Mouse (Mus musculus): ENCODE measurements around the gene Btbd1. TPM values are rescaled to one million over a fixed set of nuclear protein-coding genes. Genes with fewer than 3 reads are reported as not detected.
A peak's percentile ranks its signal among the peaks of the same experiment; 100 is the strongest.
"Not testable (repeated sequence)": the region's sequence is repeated elsewhere in the genome, so short reads cannot be mapped to it uniquely, and the experiment has no call there.

Gene Btbd1
- total RNA-seq, 2 experiments from 2014 or later = 12.7 to 39.8 TPM

- ATAC-seq (replicated peaks; ENCODE audit: low FRiP score, poor library complexity, severe bottlenecking) = no peak
Observed at GRCm38 (mm10) chr7:81851706-81852105, 22.5 kb upstream of the Btbd1 start.

DNA sequence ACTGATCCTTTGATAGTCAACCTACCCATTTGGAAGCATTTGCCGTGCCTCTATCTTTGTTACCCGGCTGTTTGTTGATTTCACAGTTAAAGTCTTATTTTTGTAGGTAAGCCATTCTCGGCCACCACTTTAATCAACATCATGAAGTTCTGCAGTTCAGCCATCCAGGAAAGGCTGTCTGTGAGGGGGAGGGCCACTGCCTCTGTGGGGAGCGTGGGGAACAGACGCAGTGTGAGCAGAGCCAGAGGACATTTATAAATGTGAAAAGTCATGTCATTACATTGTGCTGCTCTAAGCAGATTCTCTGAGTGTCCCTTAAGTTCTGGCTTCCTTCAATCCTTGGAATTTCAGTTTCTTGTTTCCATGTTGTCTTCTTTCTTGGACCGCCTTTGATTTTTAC lies 20.9 kb upstream of the Btbd1 start:
- ATAC-seq (replicated peaks; ENCODE audit: low FRiP score, poor library complexity, severe bottlenecking) = no peak

GRCm38 (mm10) chr7:81849633-81850032 lies 20.4 kb upstream of the Btbd1 start:
- ATAC-seq (replicated peaks; ENCODE audit: low FRiP score, poor library complexity, severe bottlenecking) = no peak

- ATAC-seq (replicated peaks; ENCODE audit: low FRiP score, poor library complexity, severe bottlenecking) = no peak
Observed at GRCm38 (mm10) chr7:81849214-81849613, 20.0 kb upstream of the Btbd1 start.

- ATAC-seq (replicated peaks; ENCODE audit: low FRiP score, poor library complexity, severe bottlenecking) = no peak
Observed at GRCm38 (mm10) chr7:81847777-81848176, 18.5 kb upstream of the Btbd1 start.

GRCm38 (mm10) chr7:81847010-81847409 lies 17.8 kb upstream of the Btbd1 start:
- no peak for ATAC-seq (replicated peaks; ENCODE audit: low FRiP score, poor library complexity, severe bottlenecking)

- no peak for ATAC-seq (replicated peaks; ENCODE audit: low FRiP score, poor library complexity, severe bottlenecking)
Observed at GRCm38 (mm10) chr7:81846008-81846407, 16.8 kb upstream of the Btbd1 start.

DNA sequence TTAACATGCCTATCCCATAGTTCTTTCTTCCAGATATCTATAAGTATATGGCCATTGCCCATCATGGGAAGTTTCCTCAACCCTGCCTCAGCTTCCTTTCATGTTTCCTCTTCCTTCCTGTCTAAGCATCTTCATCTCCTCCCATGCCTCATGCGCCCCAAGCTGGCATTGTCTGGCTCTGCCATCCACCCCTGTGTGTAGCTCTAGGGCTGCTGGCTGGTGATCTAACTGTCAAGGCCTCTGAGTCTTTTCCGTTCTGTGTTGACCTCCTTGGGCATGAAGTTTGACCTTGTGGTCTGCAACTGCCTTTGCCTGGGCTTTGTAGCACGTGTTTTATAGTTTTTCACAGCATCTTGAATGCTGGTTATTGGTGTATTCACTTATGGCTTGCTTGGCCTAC lies 16.1 kb upstream of the Btbd1 start:
- no peak for ATAC-seq (replicated peaks; ENCODE audit: low FRiP score, poor library complexity, severe bottlenecking)

DNA sequence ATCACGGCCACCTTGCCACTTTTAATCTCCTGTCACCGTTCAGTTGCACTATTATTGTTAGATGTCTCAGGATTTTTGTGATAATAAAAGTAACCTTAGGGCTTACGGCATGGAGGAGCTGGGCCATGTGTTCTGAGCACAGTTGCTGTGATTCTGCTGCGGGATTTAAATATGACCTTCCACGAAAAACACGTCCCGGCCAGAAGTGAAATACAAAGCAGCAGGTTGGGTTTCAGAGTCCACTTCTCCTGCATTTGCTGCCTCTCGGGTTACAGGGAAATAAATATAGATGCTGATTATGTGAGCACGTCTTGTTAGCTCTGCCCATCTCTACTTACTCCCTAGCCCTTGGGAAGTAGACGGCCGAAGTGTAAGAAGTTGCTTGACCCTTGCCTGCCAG lies 15.6 kb upstream of the Btbd1 start:
- ATAC-seq (replicated peaks; ENCODE audit: low FRiP score, poor library complexity, severe bottlenecking) = no peak

DNA sequence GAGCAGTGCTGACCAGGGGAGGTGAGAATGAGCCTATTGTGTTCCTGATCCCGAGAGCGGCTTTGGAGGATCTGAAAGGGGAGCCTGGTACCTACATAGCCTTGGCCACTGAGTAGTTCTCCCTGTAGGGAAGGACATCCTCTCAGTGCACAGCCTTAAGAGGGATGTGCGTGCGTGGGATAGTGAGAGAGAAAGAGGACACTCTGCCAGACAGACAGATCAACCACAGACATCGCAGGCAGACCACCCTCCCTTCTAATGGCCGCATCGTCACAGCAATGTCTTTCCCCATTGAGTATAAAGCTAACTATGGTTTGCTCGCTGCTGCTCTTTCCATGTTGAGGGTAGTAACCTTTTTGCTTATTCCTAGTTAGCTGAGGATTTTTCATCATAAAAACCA lies 14.7 kb upstream of the Btbd1 start:
- ATAC-seq (replicated peaks; ENCODE audit: low FRiP score, poor library complexity, severe bottlenecking) = no peak

DNA sequence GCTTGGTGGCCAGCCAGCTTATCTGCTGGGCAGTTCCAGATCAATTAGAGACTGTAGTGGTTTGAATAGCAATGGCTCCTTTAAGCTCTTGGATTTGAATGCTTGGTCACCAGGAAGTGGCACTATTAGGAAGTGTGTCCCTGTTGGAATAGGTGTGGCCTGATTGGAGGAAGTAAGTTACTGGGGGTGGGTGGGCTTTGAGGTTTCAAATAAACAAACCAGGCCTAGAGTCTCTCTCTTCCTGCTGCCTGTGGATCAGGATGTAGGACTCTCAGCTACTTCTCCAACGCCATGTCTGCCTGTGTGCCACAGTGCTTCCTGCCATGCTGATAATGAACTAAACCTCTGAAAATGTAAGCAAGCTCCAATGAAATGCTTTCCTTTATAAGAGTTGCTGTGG lies 13.8 kb upstream of the Btbd1 start:
- no peak for ATAC-seq (replicated peaks; ENCODE audit: low FRiP score, poor library complexity, severe bottlenecking)

GRCm38 (mm10) chr7:81842141-81842540 lies 12.9 kb upstream of the Btbd1 start:
- no peak for ATAC-seq (replicated peaks; ENCODE audit: low FRiP score, poor library complexity, severe bottlenecking)

- no peak for ATAC-seq (replicated peaks; ENCODE audit: low FRiP score, poor library complexity, severe bottlenecking)
Observed at GRCm38 (mm10) chr7:81841439-81841838, 12.2 kb upstream of the Btbd1 start.

DNA sequence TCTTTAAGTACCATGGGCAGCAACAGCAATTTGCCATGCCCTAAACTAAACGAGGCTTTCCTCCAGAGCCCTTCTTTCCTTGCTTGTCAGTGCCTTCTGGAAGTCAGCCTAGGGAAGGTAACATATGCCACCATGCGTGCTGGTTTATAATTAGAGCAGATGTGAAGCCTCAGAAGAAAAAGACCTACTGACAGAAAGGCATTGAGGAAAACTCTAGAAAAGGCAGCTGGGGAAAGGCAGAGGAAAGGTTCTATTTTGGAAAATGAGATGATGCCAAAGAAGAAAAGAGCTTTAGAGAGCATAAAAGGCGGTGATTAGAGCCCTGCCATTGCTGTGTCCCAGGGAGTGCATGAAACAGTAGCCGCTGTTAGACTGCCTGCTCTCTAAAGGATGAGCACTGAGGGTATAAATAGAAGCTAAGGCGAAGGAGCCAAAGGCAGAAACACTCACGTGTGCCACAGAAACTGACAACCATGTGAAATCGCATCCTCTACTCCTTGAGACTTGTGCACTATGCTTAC lies 11.5 kb upstream of the Btbd1 start:
- ATAC-seq (replicated peaks; ENCODE audit: low FRiP score, poor library complexity, severe bottlenecking) = no peak

GRCm38 (mm10) chr7:81839746-81840145 lies 10.5 kb upstream of the Btbd1 start:
- no peak for ATAC-seq (replicated peaks; ENCODE audit: low FRiP score, poor library complexity, severe bottlenecking)

DNA sequence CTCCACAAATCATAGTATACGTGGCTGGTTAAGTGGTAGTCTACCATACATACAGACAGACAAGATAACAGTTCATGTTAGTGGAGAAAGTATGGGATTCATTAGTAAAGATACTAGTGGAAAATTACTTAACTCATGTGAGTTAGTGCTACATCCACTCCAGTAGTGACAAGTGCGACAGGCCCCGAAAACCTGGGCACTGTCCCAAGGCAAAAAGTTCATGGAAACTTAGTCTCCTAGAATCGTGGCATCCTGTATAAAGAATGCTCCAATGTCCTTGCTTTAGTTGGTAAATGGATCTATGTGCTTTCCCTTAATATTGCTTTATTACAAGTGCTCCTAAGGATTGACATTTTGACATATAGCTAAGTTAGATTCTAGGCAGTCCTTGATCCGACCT lies 8.5 kb upstream of the Btbd1 start:
- not testable (repeated sequence) for ATAC-seq (replicated peaks; ENCODE audit: low FRiP score, poor library complexity, severe bottlenecking)

- ATAC-seq (replicated peaks; ENCODE audit: low FRiP score, poor library complexity, severe bottlenecking) = no peak
Observed at GRCm38 (mm10) chr7:81835430-81835829, 6.2 kb upstream of the Btbd1 start.

DNA sequence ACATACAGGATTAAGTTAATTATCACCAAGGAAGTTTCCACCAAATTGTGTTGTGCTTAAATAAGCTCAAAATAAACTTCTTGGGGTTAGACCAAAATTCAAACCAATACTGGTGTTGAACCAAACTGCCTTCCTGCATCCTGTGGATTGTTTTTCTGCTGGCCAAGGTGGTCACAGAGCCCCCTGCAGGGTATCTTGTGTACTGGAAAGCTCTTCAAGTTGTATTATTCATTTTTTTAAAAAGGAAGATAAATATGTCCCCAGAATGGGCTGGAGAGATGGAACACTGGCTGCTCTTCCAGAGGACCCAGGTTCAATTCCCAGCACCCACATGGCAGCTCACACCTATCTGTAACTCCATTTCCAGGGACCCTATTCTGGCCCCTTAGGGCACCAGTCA lies 5.6 kb upstream of the Btbd1 start:
- ATAC-seq (replicated peaks; ENCODE audit: low FRiP score, poor library complexity, severe bottlenecking) = no peak

DNA sequence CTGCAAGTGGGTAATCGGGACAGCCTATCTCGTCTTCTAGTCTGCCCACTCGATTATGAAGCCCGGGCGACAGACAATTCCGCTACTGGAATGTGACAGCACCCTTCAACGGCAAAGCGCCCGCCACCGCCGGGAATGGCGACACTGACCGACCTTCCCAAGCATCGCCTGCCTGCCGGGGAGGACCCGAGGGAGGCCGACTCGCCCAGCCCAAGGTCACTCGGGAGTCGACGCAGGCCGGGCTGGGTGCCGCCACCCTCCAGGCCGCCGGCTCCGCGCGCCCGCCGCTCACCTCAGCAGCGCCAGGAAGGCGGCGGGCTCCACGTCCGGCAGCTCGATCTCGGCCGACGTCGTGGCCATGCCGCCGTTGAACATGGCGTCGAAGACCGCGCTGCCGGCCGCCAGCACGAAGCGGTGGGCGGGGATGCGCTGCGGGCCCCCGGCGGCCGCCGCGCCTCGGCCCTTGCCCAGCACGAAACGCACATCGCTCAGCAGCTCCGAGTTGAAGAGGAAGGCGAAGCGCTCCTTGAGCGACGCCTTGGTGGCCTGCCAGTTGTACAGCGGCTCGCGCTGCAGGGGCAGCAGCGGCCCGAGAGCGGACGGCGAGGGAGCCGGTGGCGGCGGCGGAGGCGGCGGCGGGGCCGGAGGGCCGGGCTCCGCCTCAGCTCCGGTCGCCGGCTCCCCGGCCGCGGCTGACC lies 401 bp downstream of the Btbd1 start:
- ATAC-seq (replicated peaks; ENCODE audit: low FRiP score, poor library complexity, severe bottlenecking) = peak; percentile 60

DNA sequence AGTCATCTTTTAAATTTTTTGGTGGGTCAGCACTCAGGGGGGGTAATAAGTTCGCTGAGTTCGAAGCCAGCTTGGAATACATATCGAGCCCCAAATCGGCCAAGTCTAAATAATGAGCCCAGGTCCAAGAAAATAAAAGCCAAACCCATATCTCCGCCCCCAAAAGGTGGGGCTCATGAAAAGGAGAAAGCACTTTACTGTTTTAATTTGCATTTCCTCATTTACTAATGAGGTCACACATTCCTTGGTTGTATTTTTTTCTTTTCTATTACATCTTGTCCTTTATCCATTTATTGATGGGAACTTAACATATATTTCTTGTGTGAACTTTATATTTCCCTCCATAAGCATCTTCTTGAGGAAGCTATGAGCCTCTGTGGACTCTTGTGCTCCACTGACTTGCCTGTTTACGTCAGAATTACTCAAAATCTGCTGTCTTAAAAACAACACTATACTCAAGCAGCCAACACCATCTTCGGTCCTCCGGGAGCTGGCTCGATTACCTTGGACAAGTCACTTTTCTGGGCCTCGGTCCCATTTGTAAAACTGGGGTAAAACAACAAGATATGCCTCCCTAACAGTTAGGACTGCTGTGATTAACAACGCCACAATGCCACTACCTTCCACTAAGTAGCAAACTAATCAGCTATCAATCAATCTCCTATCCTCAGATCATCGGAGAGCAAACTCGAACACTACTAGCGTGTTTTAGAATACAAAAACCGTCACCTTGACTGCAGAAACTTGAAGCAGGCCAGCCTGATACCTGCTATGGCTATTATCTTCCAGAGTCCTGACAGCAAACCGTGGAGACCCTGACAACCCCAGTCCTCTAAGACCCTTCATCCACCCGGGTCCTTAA lies 1.2 kb downstream of the Btbd1 start:
- ATAC-seq (replicated peaks; ENCODE audit: low FRiP score, poor library complexity, severe bottlenecking) = no peak

DNA sequence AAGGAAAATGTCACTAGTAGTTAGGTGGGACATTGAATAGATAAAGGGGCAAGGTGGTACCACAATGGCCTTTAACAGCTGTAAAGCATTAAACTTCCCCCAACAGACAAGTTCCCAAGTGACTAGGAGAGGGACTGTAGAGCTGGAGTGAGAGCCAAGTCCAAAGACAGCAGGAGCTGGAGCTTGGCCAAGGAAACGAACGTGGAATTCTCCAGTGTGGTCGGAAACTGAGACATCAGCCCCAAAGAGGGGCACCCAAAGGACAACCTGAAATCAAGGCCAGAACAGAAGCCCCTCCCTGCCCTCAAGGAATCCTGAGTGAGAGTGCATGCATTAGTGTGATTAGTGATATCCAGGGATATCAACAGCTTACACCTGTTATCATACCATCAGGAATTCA lies 3.9 kb downstream of the Btbd1 start:
- ATAC-seq (replicated peaks; ENCODE audit: low FRiP score, poor library complexity, severe bottlenecking) = no peak
